Mouse (Mus musculus) adipose tissue, adult 10 weeks (tissue): ENCODE results near the gene Vsx1. TPM values are rescaled to one million over a fixed set of nuclear protein-coding genes. Genes with fewer than 3 reads are reported as not detected.

Source experiments
- polyA plus RNA-seq: library from polyadenylated mRNA; stranded (reverse); fragments of 350-450 nt; fragmentation: Illumina TruSeq; extraction: RNeasy Lipid Tissue Mini Kit (QIAGEN cat#74804); gene quantifications from one replicate; pipeline ENCODE4 v1.2.3, GENCODE M21; 2014; ENCODE audit warnings: low read depth, low replicate concordance

Gene Vsx1
- polyA plus RNA-seq: not detected

DNA sequence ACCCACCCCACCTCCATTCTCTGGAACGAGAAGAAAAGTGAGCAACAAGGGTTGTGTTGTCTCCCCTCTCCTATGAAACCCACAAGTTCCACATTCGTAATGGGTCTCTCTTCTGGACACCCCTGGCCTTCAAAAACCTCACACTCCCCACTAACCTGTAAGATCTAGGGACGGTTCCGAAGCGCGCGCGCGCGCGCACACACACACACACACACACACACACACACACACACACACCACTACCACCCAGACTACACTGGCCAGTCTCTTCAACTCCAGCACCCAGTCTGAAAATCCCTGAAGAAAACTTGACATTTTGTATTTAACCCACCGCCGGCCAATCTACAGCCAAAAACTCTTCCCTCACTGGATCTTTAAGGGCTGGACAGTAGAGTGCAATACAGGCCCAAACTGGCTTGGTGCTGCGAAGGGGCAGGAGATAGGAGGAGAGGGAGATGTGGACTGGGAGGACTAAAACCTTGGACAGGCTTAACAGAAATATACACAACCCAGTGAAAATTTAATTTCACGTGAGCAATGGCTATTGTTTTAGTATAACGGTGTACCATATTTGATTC lies at the start of gene Vsx1:
Gene Vsx1, minus strand, starts transcription at position 138 of the 578 bp plus-strand sequence.

DNA sequence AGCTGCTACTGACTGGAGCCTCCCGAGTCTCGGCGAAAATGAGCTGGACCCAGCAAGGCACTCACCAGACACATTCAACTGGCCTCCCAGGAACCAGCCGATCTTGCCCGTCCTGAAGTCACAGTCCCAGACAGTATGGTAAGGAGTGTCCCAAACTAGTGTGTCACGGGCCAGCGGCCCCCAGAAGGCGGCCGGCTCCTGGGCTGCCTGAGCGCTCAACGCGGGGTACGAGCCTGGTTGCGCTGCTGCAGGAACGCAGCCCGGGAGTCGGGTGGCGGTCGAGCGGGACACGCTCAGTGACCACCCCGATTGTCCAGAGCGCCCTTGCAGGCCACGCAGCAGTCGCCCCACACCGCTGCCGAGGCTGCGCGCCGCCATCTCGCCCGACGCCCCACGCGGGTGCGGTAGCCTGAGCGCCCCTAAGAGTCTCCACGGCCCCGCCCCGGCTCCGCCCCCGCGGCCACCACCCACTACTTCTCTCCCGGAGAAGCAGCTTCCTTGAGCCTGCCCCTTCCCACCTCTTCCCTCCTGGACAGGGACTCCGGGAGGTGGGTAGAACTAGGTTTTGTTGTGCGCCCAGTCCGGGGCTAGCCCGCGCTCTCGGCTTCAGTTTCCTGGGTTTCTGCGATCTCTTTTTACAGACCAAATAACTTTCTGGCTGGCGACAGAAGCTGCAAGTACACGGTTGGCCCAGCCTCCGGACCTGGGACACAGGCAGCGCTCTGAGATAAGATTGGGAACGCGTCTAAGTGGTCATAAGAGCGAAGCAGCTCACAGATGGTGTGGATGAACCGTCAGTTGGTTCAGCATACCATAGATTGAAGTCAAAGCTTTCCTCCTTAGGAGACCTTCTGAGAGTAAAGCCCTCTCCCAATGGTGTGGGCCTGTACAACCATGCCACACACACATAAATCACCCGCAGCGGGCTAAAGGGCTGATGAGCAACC lies 21.1 kb downstream of the Vsx1 start, which contains the start of gene Acss1:
Gene Acss1, minus strand, starts transcription at position 681 of the 947 bp plus-strand sequence.

Other genes with a start within 250 kb of the Vsx1 start
- 1.2 TPM for gene Zfp442, start 237.9 kb downstream of the Vsx1 start, polyA plus RNA-seq
- not detected for gene Zfp345, start 204.3 kb downstream of the Vsx1 start, polyA plus RNA-seq
- gene Cst7, start 118.9 kb downstream of the Vsx1 start, polyA plus RNA-seq: 0.56 TPM
- gene Apmap, start 80.8 kb downstream of the Vsx1 start, polyA plus RNA-seq: 106 TPM
- 20.6 TPM for gene Acss1, start 20.9 kb downstream of the Vsx1 start, polyA plus RNA-seq
- 38.2 TPM for gene Entpd6, start 59.7 kb upstream of the Vsx1 start, polyA plus RNA-seq
- 142 TPM for gene Pygb, start 97.4 kb upstream of the Vsx1 start, polyA plus RNA-seq
- 212 TPM for gene Abhd12, start 215.4 kb upstream of the Vsx1 start, polyA plus RNA-seq
- 3.1 TPM for gene Gins1, start 216.0 kb upstream of the Vsx1 start, polyA plus RNA-seq